Mouse (Mus musculus) lung, adult 2 months (tissue): ENCODE measurements around the gene Ccnk. TPM values are rescaled to one million over a fixed set of nuclear protein-coding genes. Genes with fewer than 3 reads are reported as not detected.

ENCODE experiments used
- DNase-seq: peaks from one replicate; pipeline ENCODE4 v3.0.0; 2022
- H3K4me1 ChIP-seq: fragments of 200-500 bp; 2 replicates; pipeline ENCODE4 v1.6.1; 2011; ENCODE audit warnings: low read length; ENCODE audit not compliant: control insufficient read depth, insufficient read depth
- H3K4me3 ChIP-seq: fragments of 200-500 bp; replicated peaks from 2 replicates; pipeline ENCODE3; 2011; ENCODE audit warnings: low read depth, mild to moderate bottlenecking, control low read depth, low read length; ENCODE audit errors: extremely low read depth
- CTCF ChIP-seq: fragments of 200-500 bp; IDR thresholded peaks from 2 replicates; pipeline ENCODE4 v1.5.1; 2011; ENCODE audit warnings: mild to moderate bottlenecking, low read length, control low read depth; ENCODE audit not compliant: insufficient read depth
- POLR2A ChIP-seq: fragments of 200-500 bp; IDR thresholded peaks from 2 replicates; pipeline ENCODE4 v1.6.1; 2011; ENCODE audit warnings: low read depth, mild to moderate bottlenecking, control low read depth, low read length, borderline replicate concordance; ENCODE audit errors: extremely low read depth
- WGBS: fragments of 180-500 bp; shearing (Covaris S2); methylation state at CpG from one replicate; pipeline ENCODE4 v1.1.7; 2018; 5-methylcytosine and 5-hydroxymethylcytosine counted together
- polyA plus RNA-seq: library from polyadenylated mRNA; depleted of rRNA; stranded (reverse); fragments of >200 nt; gene quantifications from 2 replicates; pipeline ENCODE4 v1.2.3, GENCODE M21; 2012

Gene Ccnk
- polyA plus RNA-seq, 1 experiment, result 15.8 TPM

- DNase-seq, result peak; percentile 73
- 24% methylated on average over 13 of the region's 13 CpGs for WGBS
These were observed 29.5 kb downstream of the Ccnk start for GRCm38 (mm10) chr12:108208726-108209438.

GRCm38 (mm10) chr12:108210623-108211022 lies 31.2 kb downstream of the Ccnk start:
- H3K4me1 ChIP-seq, result peaks cover 7% of the 10 kb centered on the region
- DNase-seq, result no peak
- 90% methylated on average over 15 of the region's 15 CpGs for WGBS
- no peak for TF ChIP-seq POLR2A
- no peak for TF ChIP-seq CTCF
- H3K4me3 ChIP-seq, result no peak overlapping the region

More at GRCm38 (mm10) chr12:108208726-108209438, 29.5 kb downstream of the Ccnk start:
- no peak overlapping the region for H3K4me3 ChIP-seq
- TF ChIP-seq POLR2A (no peak), CTCF (peak; percentile 82)
- H3K4me1 ChIP-seq, result peaks cover 3% of the 10 kb centered on the region

GRCm38 (mm10) chr12:108212071-108212470 lies 32.7 kb downstream of the Ccnk start:
- H3K4me3 ChIP-seq, result no peak overlapping the region

GRCm38 (mm10) chr12:108212476-108212875 lies 33.1 kb downstream of the Ccnk start:
- no peak for DNase-seq
- no peak for TF ChIP-seq CTCF
- no peak for TF ChIP-seq POLR2A
- H3K4me1 ChIP-seq, result peaks cover 7% of the 10 kb centered on the region
- WGBS, result 81% methylated on average over 6 of the region's 6 CpGs
- H3K4me3 ChIP-seq, result no peak overlapping the region

More at GRCm38 (mm10) chr12:108212071-108212470, 32.7 kb downstream of the Ccnk start:
- no peak for DNase-seq
- WGBS, result 34% methylated on average over 5 of the region's 5 CpGs
- TF ChIP-seq CTCF, result no peak
- no peak for TF ChIP-seq POLR2A
- H3K4me1 ChIP-seq, result peaks cover 7% of the 10 kb centered on the region

GRCm38 (mm10) chr12:108213090-108214041 lies 34.0 kb downstream of the Ccnk start:
- H3K4me3 ChIP-seq, result no peak overlapping the region
- TF ChIP-seq CTCF (no peak), POLR2A (no peak)
- DNase-seq, result no peak
- 44% methylated on average over 18 of the region's 18 CpGs for WGBS
- H3K4me1 ChIP-seq, result peaks cover 7% of the 10 kb centered on the region

- H3K4me1 ChIP-seq, result peaks cover 7% of the 10 kb centered on the region
- no peak for TF ChIP-seq CTCF
- TF ChIP-seq POLR2A, result no peak
- no peak overlapping the region for H3K4me3 ChIP-seq
- no peak for DNase-seq
- WGBS, result 68% methylated on average over 8 of the region's 8 CpGs
These were observed 35.7 kb downstream of the Ccnk start for GRCm38 (mm10) chr12:108215090-108215489.

- H3K4me3 ChIP-seq, result no peak overlapping the region
- TF ChIP-seq POLR2A, result no peak
- no peak for TF ChIP-seq CTCF
- DNase-seq, result no peak
- WGBS, result 75% methylated on average over 11 of the region's 11 CpGs
- peaks cover 7% of the 10 kb centered on the region for H3K4me1 ChIP-seq
These were observed 37.4 kb downstream of the Ccnk start for GRCm38 (mm10) chr12:108216611-108217370.

GRCm38 (mm10) chr12:108217572-108217971 lies 38.2 kb downstream of the Ccnk start:
- WGBS, result 59% methylated on average over 5 of the region's 5 CpGs
- TF ChIP-seq CTCF (peak; percentile 84), POLR2A (no peak)
- DNase-seq, result peak; percentile 62
- Histone ChIP-seq H3K4me1 (peaks cover 7% of the 10 kb centered on the region), H3K4me3 (no peak overlapping the region)

- no peak for TF ChIP-seq CTCF
- TF ChIP-seq POLR2A, result no peak
- peaks cover 4% of the 10 kb centered on the region for H3K4me1 ChIP-seq
These were observed 39.8 kb downstream of the Ccnk start for GRCm38 (mm10) chr12:108219163-108219562.

More at GRCm38 (mm10) chr12:108219163-108219562, 39.8 kb downstream of the Ccnk start:
- H3K4me3 ChIP-seq, result no peak overlapping the region
- WGBS, result 40% methylated on average over 15 of the region's 15 CpGs
- no peak for DNase-seq
